Mouse (Mus musculus): Measurements from ENCODE around the gene Msrb3.
A peak's percentile ranks its signal among the peaks of the same experiment; 100 is the strongest.

Gene Msrb3

DNA sequence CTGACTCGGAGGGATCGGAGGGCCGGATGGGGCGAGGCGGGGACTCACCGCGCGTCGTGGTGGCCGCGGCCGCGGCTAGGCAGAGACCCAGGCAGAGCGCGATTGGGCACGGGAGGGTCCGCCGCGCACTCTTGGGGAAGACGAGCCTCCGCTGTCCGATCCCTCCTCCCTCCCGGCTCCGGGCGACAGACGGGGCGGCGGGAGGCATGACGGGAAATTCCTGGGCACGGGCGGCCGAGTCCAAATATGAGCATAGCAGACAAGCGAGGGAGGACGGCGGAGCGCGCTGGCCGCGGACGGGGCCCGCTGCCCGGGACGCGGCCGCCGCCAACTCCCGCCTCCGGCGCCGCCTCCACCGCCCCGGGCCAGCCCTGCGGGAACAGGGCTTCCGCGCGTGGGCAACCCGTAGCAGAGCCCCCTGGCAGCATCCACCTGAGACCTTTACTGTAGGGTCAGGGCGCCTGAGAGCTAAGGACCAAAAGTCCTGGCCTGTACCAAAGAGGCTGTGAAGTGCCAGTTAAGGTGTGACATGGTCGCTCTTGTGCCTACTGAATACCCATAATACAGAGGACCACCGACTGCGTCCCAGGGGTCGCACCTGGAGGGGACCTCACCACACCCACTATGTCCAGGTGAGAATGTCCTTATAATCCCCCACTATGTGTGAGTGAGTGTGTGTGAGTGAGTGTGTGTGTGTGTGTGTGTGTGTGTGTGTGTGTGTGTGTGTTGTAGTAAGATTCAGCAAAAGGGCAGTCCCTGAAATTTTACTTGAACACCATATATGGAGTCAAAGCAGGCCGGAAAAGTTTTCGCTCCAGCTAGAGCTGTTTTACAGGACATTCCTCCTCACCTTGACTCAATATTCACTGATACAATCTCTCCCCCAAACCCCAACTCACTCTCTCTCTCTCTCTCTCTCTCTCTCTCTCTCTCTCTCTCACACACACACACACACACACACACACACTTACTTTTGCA lies at the start of gene Msrb3:
Msrb3 (minus strand) TSS at position 317 of the 978 bp plus-strand sequence.
- DNase-seq (ENCODE audit: low read depth): peak; percentile 37

DNA sequence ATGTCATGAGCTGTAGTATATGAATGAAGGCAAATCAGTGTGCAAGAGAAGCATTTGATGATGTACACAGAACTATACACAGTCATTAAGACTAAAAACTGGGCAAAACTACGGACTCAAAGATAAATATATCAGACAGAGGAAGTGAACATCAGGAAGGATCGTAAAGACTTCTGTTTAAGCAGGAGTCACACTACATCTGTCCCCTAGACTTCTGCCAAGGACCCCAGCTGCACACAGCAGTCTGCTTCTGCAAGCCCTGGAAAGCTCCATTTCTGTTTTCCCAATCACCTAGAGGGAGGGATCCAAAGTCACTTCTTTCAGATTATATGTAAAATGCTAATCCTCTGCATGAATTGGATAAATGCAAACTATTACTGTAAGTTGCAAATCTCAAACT lies 49.6 kb upstream of the Msrb3 start:
- DNase-seq (ENCODE audit: low read depth): no peak

DNA sequence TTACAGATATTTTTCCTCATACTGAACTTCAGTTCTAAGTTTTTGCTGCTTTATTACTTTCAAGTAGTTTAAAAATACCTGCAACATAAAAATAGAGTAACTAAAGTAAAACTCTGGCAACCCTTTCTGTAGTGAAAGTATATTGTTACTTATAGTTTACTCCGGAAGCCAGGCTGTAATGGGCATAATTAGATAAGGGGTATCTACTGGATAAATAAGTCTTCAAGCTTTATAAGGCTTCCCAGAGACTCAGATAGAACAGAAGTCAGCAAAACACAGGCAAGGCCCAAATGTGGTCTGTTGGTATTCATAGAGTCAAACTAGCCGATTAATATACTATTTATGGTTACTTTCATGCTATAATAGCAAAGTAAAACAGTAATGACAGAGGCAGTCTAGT lies 48.9 kb upstream of the Msrb3 start:
- DNase-seq (ENCODE audit: low read depth): no peak

- DNase-seq (ENCODE audit: low read depth): no peak
These were observed 47.9 kb upstream of the Msrb3 start for GRCm38 (mm10) chr10:120946847-120947246.

DNA sequence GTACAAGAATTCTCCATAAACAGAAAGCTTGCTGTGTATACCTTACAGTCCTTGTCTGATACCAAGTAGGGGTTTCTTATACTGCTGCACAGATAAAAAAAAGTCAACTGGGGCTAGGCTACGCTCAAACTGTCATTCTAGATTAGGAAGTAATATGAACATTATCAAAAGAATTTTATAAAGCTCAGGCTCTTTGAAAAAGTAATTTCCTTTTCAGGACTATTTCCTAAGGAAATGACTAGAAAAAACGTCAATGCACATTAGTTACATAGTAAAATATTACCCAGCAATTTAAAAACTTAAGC lies 40.0 kb upstream of the Msrb3 start:
- no peak for DNase-seq (ENCODE audit: low read depth)

- DNase-seq (ENCODE audit: low read depth): peak; percentile 55
These were observed 39.4 kb upstream of the Msrb3 start for GRCm38 (mm10) chr10:120938077-120938903.

- DNase-seq (ENCODE audit: low read depth): no peak
These were observed 30.6 kb upstream of the Msrb3 start for GRCm38 (mm10) chr10:120929536-120929935.

- no peak for DNase-seq (ENCODE audit: low read depth)
These were observed 29.3 kb upstream of the Msrb3 start for GRCm38 (mm10) chr10:120928183-120928582.

DNA sequence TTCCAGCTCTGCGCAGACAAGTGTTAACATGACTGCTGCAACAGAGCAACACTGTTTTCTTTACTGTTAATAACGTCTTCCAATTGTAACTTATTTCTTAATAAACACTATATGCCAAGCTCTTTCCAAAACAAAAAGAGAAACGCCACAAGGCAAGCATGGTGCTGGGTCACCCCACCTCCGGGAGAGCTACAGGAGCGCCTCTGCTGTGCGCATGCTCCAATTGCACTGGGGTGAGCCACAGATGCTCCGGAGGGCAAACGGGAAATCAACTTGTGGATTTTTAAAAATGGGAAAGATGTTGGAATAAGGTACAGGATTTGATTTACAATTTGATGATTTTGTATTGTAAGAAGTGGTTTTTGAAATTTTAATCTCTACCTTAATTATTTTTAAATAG lies 27.3 kb upstream of the Msrb3 start:
- DNase-seq (ENCODE audit: low read depth): no peak

DNA sequence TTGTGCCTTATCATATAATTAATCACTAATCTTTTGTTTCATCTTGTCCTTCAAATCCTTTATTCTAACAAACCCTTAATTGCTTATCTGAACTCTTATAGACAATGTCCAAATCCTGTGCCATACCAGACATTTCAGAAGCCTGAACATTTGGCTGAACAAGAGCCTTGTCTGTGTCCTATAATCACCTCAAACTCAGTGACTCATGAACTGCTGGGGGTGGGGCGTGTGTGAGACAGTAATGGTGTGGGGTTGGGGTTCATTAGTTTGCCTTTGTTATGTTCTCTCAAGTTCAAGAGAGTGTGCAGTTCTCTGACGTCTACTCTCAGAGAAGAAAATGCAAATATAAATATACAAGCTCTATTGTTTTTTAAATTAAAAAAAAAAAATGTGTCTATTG lies 22.6 kb upstream of the Msrb3 start:
- DNase-seq (ENCODE audit: low read depth): no peak

- no peak for DNase-seq (ENCODE audit: low read depth)
These were observed 21.7 kb upstream of the Msrb3 start for GRCm38 (mm10) chr10:120920604-120921003.

DNA sequence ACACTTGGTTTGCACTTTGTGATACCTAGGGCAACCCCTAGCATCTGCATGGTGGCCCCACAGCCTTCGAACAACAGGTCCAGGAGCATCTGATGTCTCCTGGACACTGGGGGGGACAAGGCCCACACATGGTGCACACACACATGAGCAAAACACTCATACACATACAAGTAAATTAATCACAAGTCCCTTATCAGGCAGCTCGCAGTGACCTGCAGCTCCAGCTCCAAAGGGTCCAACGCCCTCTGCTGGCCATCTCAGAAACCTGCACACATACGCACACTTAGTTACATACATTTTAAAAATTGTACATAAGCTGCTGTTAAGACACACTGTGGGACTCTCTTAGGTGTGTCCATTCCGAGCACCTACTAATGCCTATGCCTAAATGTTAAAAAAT lies 17.3 kb upstream of the Msrb3 start:
- DNase-seq (ENCODE audit: low read depth): peak; percentile 28

DNA sequence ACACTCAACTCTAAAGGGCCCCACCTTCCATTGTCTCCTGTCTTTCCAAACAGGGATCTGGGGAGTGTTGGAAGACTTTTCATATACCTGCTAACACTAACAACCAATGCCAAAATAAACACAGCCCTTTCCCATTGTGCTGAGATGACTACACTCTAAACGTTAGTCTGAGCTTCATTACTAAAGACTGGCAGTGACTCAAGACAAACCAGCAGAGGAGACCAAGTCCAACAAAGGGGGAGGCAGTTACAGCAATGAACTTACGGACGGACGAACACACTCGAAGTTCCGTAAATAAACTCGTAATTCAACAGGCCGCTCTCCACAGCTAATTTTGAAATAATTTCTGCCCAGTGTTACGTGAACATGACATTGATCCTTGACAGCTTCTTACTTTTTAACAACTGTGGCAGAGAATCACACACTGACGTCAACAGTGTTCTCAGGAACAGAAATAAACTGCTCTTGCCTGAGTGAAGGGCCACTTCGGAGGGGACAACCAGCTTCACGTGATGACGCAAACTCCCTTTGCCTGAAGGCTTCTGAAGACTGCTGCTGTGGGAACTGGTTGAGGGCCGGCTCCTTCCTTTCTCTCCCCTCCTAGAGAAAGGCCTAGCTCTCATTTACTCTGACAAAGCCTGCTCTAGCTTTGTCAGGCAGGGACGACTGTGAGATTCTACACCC lies 16.2 kb upstream of the Msrb3 start:
- no peak for DNase-seq (ENCODE audit: low read depth)

DNA sequence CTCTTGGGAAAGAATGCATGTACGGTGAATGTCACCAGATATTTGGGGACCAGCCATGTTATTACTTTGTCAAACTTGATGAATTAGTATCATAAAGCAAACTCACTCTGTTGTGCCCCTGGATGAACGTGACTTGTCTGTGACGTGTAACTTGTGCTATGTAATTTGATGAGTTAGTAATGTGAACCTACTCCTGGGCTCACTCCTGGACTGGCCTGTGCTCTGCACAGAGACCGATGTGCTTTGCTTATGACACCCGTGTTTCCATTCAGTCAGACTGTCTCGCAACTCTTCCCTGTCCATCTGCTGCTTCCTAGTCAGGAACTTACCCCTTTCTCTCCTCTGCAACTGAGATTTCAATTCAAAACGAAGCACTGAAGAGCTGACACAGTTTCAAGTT lies 15.4 kb upstream of the Msrb3 start:
- no peak for DNase-seq (ENCODE audit: low read depth)

DNA sequence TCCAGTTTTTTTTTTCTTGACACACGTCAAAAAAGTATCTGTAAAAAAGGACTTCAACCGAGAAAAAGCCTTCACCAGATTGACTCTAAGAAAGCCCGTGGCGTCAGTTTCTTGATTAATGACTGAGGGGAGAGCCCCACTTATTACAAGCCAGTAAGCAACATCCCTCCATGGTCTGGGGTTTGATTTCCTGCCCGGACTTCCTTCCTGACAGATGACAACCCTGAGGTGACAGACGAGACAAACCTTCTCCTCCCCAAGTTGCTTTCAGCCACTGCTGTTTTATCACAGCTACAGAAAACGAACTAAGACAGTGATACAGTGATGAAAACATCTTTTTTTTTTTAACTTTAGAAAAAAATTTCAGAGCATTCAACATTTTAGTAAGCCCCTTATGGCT lies 14.9 kb upstream of the Msrb3 start:
- no peak for DNase-seq (ENCODE audit: low read depth)

DNA sequence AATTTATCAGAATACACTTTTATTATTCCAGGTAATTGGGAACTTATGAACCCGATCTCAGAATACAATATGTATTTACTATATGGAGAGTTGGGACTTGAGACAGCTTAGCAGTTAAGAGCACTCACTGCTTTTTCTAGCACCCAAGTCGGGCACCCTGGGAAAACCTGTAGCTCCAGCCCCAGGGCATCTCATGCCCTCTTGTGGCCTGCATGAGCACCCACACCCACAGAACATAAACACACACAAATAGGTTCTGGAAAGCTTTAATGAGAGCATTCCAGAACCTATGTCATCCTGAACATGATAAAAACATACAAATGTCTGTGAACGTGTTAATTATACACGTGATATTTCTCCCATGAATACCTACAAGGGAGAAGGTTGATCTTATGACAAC lies 13.1 kb upstream of the Msrb3 start:
- no peak for DNase-seq (ENCODE audit: low read depth)

DNA sequence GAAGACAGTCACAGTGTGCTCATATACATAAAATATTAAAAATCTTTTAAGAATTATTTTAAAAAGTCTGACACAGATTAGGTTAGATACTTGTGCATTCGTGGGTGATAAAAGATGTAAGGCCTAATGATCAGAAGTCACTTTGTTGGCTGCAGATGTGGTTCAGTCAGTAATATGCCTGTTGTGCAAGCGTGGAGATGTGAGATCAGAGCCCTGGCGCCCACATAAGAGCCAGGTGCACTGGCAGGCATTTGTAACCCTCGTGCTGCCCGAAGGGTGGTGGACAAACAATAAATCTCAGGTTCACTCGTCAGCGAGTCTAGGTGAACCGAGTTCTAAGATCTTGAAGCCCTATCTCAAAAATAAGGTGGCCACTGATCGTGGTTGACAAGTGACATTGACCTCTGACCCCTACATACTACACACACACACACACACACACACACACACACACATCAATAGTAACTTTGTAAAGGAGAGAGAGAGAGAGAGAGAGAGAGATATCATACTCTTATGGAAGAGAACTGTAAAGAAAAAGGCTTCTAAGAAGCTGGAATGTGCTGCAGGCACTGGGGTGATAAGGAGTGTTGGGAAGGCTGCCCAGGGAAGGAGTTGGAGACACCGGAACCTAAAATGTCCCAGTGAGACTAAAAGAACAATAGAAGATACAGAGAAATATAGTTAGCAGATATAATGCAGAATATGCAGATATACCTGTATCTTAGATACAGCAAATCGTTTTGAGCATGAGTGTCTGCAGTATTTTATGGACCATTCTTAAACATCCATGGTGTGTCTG lies 10.1 kb upstream of the Msrb3 start:
- no peak for DNase-seq (ENCODE audit: low read depth)

DNA sequence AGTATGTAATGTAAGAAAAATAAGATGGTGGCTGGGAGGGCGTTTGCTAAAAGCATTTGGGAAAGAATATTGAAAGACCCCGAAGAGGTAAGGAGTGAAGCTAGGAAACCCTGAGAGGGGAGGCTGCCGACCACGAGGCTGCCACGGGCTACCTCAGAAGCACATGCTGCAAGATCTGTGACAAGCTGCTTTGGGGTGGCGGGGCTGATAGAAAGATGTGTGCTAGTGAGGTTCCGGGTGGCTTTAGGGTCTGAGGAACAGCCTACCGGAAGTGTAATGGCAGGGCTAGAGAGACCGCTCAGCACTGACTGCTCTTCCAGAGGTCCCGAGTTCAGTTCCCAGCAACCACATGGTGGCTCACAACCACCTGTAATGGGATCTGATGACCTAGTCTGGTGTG lies 5.8 kb upstream of the Msrb3 start:
- no peak for DNase-seq (ENCODE audit: low read depth)

GRCm38 (mm10) chr10:120903843-120904468 lies 5.1 kb upstream of the Msrb3 start:
- no peak for DNase-seq (ENCODE audit: low read depth)

DNA sequence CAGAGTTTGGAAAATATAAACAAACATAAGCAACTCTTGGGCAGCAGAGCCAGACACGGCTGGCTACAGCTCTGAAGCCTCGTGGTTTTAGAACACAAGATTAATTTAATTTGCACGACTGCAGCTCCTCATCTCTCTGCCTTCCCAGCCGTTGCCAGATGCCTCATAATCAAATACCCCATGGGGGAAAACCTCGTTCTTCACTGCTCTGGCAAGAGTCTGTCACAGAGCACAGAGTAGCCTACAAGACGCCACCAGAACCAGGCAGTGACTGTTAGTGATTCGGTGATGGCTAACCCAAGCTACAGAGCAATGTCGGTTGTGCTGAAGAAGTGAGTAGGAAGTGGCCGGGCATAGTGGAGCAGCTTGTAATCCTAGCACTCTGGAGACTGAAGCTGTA lies 2.8 kb upstream of the Msrb3 start:
- no peak for DNase-seq (ENCODE audit: low read depth)

DNA sequence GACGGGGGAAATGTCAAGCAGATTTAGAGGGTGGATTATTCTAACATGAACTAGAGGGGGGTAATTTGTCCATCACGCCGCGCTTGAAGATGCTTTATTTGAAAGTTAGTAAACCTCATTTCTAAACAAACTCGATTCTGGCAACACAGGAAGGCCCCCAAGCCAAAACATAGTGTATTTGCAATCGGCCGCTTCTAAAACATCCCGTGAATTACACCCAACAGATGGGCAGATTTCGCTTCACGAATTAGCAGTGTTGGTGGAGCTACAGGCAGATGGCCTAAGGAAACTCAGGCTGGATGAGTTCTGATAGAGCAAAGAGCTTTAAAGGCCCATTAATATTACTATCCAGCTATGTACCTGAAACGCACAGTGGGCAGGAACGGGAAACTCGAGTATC lies 1.2 kb upstream of the Msrb3 start:
- no peak for DNase-seq (ENCODE audit: low read depth)

Measured in naive thymus-derived CD4-positive, alpha-beta T cell, adult 2 months (primary cell).